Mouse (Mus musculus): ENCODE results near the gene Pycr2.

- TF ChIP-seq CTCF (IDR thresholded peaks at IDR 0.05; ENCODE audit: low read depth, low read length) (no peak), GATA1 (IDR thresholded peaks at IDR 0.05; ENCODE audit: borderline replicate concordance, low read length) (no peak), POLR2AphosphoS5 (IDR thresholded peaks at IDR 0.05; ENCODE audit: insufficient replicate concordance, low read depth, low read length) (no peak)
These were observed 11.3 kb upstream of the Pycr2 start, which contains the start of gene Lefty2 for GRCm38 (mm10) chr1:180892808-180893207.

Data from G1E (cell line).